18 mouse cellular contexts compared by ENCODE assay signal in genomic region chr1:51360095-51360494, GRCm38 (mm10).
"Had no signal": no experiment of that assay in that cellular context is flagged by ENCODE, and none has a peak within 500 bp of the region (broad histone marks: within the 10 kb centered on the region; RNA-seq: fewer than 3 reads in every experiment).

No protein-coding gene starts in this region.

- ATAC-seq: liver, postnatal 0 days; lung, postnatal 0 days had no signal

- H3K36me3 ChIP-seq: liver, embryonic 15.5 days; lung, embryonic 15.5 days; midbrain, embryonic 12.5 days; neural tube, embryonic 12.5 days; stomach, embryonic 15.5 days had no signal

- H3K4me1 ChIP-seq: liver, embryonic 15.5 days; lung, embryonic 15.5 days; megakaryocyte, embryonic 14.5 days; midbrain, embryonic 12.5 days; neural tube, embryonic 12.5 days; stomach, embryonic 15.5 days had no signal

- H3K4me3 ChIP-seq: liver, embryonic 15.5 days; lung, embryonic 15.5 days; megakaryocyte, embryonic 14.5 days; midbrain, embryonic 12.5 days; neural tube, embryonic 12.5 days; stomach, embryonic 15.5 days had no signal

- H3K9me3 ChIP-seq: liver, embryonic 15.5 days; lung, embryonic 15.5 days; midbrain, embryonic 12.5 days; neural tube, embryonic 12.5 days; stomach, embryonic 15.5 days had no signal

- H3K9ac ChIP-seq: liver, embryonic 15.5 days; liver, postnatal 0 days; lung, embryonic 15.5 days; midbrain, embryonic 12.5 days; neural tube, embryonic 12.5 days; stomach, embryonic 15.5 days had no signal

- H3K27me3 ChIP-seq: liver, embryonic 15.5 days; lung, embryonic 15.5 days; megakaryocyte, embryonic 14.5 days; midbrain, embryonic 12.5 days; neural tube, embryonic 12.5 days; stomach, embryonic 15.5 days had no signal

- H3K4me2 ChIP-seq: liver, embryonic 15.5 days; lung, embryonic 15.5 days; midbrain, embryonic 12.5 days; neural tube, embryonic 12.5 days; stomach, embryonic 15.5 days had no signal

- H3K27ac ChIP-seq: liver, embryonic 15.5 days; lung, embryonic 15.5 days; macrophage; midbrain, embryonic 12.5 days; neural tube, embryonic 12.5 days; stomach, embryonic 15.5 days; stomach, postnatal 0 days had no signal

- DNase-seq: liver, postnatal 0 days; lung, adult 2 months; lung, postnatal 14 days; lung, postnatal 36 days; midbrain, embryonic 14.5 days; right cerebral cortex, postnatal 14 days; thymus, adult 2 months; thymus, postnatal 25 days; thymus, postnatal 4 days had no signal
